Mouse (Mus musculus) forebrain, embryonic 14.5 days (tissue): ENCODE data around the gene Gm10382. TPM values are rescaled to one million over a fixed set of nuclear protein-coding genes. Genes with fewer than 3 reads are reported as not detected.

ENCODE experiments used
- ATAC-seq: fragments of 200-750 bp; cut with Nextera tagmentation; 2 replicates; pipeline ENCODE4 v1.8.0; 2017; ENCODE audit warnings: mild to moderate bottlenecking, moderate library complexity
- DNase-seq: peaks from one replicate; pipeline ENCODE4 v3.0.0-alpha.2; 2015; ENCODE audit warnings: low spot score
- H3K27ac ChIP-seq: fragments of 300-500 bp; sonication (generic); 2 replicates; pipeline ENCODE4 v1.5.1; 2014; ENCODE audit warnings: low read depth, mild to moderate bottlenecking, control low read depth, low read length, moderate library complexity
- H3K27me3 ChIP-seq: fragments of 300-500 bp; sonication (generic); replicated peaks from 2 replicates; pipeline ENCODE4 v1.6.1; 2014; ENCODE audit warnings: low read length, control low read depth, mixed read lengths; ENCODE audit not compliant: control insufficient read depth, insufficient read depth
- H3K36me3 ChIP-seq: fragments of 300-500 bp; sonication (generic); 2 replicates; pipeline ENCODE4 v1.6.1; 2014; ENCODE audit warnings: low read length, control low read depth; ENCODE audit not compliant: control insufficient read depth, insufficient read depth
- H3K4me1 ChIP-seq: fragments of 300-500 bp; sonication (generic); 2 replicates; pipeline ENCODE4 v1.6.1; 2014; ENCODE audit warnings: antibody characterized with exemption, low read length, control low read depth; ENCODE audit not compliant: control insufficient read depth, insufficient read depth
- H3K4me2 ChIP-seq: fragments of 300-500 bp; sonication (generic); 2 replicates; pipeline ENCODE4 v1.6.1; 2014; ENCODE audit warnings: mild to moderate bottlenecking, control low read depth, low read length
- H3K4me3 ChIP-seq: fragments of 300-500 bp; sonication (generic); 2 replicates; pipeline ENCODE4 v1.5.1; 2014; ENCODE audit warnings: low read depth, low read length, control low read depth
- H3K9ac ChIP-seq: fragments of 300-500 bp; sonication (generic); 2 replicates; pipeline ENCODE4 v1.6.1; 2014; ENCODE audit warnings: mild to moderate bottlenecking, low read length, control low read depth, moderate library complexity
- H3K9me3 ChIP-seq: fragments of 300-500 bp; sonication (generic); replicated peaks from 2 replicates; pipeline ENCODE4 v1.6.1; 2016; ENCODE audit warnings: low read length, control low read depth, mixed read lengths; ENCODE audit not compliant: control insufficient read depth
- WGBS: fragments of 180-500 bp; shearing (Covaris S2); extraction: QIAGEN DNeasy Blood & Tissue Kit; methylation state at CpG from one replicate; pipeline ENCODE4 v1.1.7; 2014; 5-methylcytosine and 5-hydroxymethylcytosine counted together
- polyA plus RNA-seq: library from polyadenylated mRNA; unstranded; fragments of >200 nt; fragmentation: Nextera tagmentation; extraction: Ambion mirVana; gene quantifications from 2 replicates; pipeline ENCODE4 v1.2.1, GENCODE M21; 2014

The Gm10382 gene
- polyA plus RNA-seq, 1 experiment from 2014 or later = 0.33 TPM

DNA sequence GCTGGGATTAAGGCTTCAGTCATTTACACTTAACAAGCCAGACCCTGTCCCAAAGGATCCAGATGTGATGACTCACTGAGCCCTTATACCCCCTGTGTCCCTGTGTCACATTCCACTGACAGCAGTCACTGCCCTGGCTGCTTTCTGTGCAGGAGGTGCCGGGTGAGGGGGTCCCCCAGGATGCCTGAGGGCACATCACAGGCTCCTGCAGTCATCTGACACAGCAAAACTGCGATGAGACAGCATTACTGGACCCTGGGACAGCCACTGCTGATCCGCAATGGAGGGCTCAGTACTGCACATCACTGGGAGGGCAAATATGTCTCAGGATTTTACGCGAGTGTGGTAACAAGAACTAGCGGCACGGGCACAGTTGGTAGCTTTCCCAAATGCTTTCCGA lies 38.1 kb upstream of the Gm10382 start:
- no peak for ATAC-seq
- no peak overlapping the region for H3K9ac ChIP-seq
- no peaks in the 10 kb centered on the region for H3K27me3 ChIP-seq
- no peaks in the 10 kb centered on the region for H3K9me3 ChIP-seq
- no peaks in the 10 kb centered on the region for H3K4me1 ChIP-seq
- no peak overlapping the region for H3K4me3 ChIP-seq
- no peak overlapping the region for H3K27ac ChIP-seq
- WGBS = 81% methylated on average over 8 of the region's 8 CpGs
- no peaks in the 10 kb centered on the region for H3K36me3 ChIP-seq
- no peak overlapping the region for H3K4me2 ChIP-seq
- DNase-seq = no peak

- Histone ChIP-seq H3K36me3 (no peaks in the 10 kb centered on the region), H3K4me3 (no peak overlapping the region), H3K4me2 (no peak overlapping the region), H3K4me1 (no peaks in the 10 kb centered on the region), H3K9ac (no peak overlapping the region), H3K9me3 (no peaks in the 10 kb centered on the region), H3K27me3 (no peaks in the 10 kb centered on the region), H3K27ac (no peak overlapping the region)
- no peak for ATAC-seq
- no peak for DNase-seq
- WGBS = 94% methylated on average over 5 of the region's 5 CpGs
These were observed 37.2 kb upstream of the Gm10382 start for GRCm38 (mm10) chr5:125351939-125352338.

DNA sequence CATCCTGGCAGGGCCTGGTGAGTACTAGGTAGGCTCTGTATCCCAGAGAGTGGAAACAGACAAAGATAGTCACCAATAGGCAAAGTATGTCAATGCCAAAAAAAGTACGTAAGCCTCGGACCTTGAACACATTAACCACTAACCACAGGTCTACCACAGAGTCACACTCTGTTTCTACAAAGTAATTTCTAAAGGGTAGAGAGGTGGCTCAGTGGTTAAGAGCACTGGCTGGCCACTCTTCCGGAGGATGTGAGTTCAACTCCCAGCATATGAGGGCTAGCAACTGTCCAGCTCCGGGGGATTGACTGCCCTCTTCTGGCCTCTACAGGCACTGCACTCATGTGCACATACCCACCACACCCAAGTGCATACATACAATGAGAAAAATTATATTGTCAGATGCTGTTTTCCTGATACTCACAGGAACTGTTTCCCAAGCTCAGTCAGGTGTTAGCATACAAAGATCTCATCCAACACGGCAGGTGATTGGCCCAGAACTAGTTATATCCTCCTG lies 36.3 kb upstream of the Gm10382 start:
- H3K9me3 ChIP-seq = no peaks in the 10 kb centered on the region
- no peak overlapping the region for H3K4me2 ChIP-seq
- ATAC-seq (no peak), DNase-seq (no peak)
- no peaks in the 10 kb centered on the region for H3K27me3 ChIP-seq
- no peaks in the 10 kb centered on the region for H3K4me1 ChIP-seq
- no peaks in the 10 kb centered on the region for H3K36me3 ChIP-seq
- no peak overlapping the region for H3K4me3 ChIP-seq
- no peak overlapping the region for H3K9ac ChIP-seq
- WGBS = 96% methylated on average over 5 of the region's 5 CpGs
- no peak overlapping the region for H3K27ac ChIP-seq

DNA sequence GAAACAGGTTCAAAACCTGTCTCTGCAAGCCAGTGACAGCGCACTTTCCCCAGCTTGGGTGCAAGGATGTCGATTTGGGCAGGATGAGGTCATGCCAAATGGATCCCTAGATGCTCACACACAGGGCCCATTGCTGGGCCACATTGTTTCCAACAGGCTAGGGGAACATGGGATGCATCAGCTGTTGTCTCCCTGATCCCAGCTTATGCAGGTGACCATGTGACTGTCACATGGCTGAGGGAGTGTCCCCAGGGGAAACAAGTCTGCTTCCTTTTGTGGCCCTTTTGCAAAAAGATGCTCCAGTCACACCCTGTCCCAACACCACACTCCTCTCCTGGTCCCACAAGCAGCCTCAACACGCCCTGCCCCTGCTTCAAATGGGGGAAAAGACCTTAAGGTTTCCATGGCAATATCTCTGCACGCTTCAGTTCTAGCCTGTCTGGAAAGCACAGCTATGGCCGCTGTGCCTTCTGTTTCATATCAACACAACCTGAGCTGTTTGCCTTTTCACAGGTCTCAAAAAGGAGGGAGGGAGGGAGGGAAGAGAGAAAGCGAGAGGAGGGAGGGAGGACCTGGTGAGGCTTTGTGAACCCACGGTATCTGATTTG lies 34.1 kb upstream of the Gm10382 start:
- 50% methylated on average over 7 of the region's 7 CpGs for WGBS
- no peak for DNase-seq
- no peak for ATAC-seq

DNA sequence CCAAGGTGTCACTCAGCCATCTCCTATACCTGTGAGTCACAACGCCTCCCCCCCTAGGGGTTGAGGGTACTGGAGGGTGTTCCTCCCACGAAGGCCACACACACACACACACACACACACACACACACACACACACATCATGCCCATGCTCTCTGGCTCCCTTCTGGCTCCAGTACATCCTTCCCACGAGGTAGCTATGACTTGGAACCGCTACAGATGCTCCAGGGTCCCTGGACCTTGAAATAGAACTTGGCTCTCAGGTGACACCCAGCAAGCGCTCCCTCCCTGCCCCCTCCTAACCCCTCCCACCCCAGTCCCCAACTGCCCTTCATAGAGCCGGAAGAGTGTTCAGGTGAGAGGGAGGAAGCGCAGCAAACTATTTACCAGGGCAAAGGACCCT lies 33.5 kb upstream of the Gm10382 start:
- 53% methylated on average over 7 of the region's 7 CpGs for WGBS
- Histone ChIP-seq H3K9me3 (no peaks in the 10 kb centered on the region), H3K27ac (no peak overlapping the region), H3K9ac (no peak overlapping the region), H3K27me3 (no peaks in the 10 kb centered on the region), H3K4me2 (no peak overlapping the region), H3K4me1 (no peaks in the 10 kb centered on the region), H3K4me3 (no peak overlapping the region), H3K36me3 (no peaks in the 10 kb centered on the region)
- ATAC-seq (no peak), DNase-seq (no peak)

More for the DNA sequence above, 34.1 kb upstream of the Gm10382 start:
- Histone ChIP-seq H3K27me3 (no peaks in the 10 kb centered on the region), H3K4me3 (no peak overlapping the region), H3K4me1 (no peaks in the 10 kb centered on the region), H3K9me3 (no peaks in the 10 kb centered on the region), H3K36me3 (no peaks in the 10 kb centered on the region), H3K9ac (no peak overlapping the region), H3K27ac (no peak overlapping the region), H3K4me2 (no peak overlapping the region)

- no peaks in the 10 kb centered on the region for H3K4me1 ChIP-seq
- no peaks in the 10 kb centered on the region for H3K27me3 ChIP-seq
- no peaks in the 10 kb centered on the region for H3K36me3 ChIP-seq
- no peak for ATAC-seq
- no peak for DNase-seq
- no peaks in the 10 kb centered on the region for H3K9me3 ChIP-seq
- H3K9ac ChIP-seq = no peak overlapping the region
- H3K4me2 ChIP-seq = no peak overlapping the region
- no peak overlapping the region for H3K27ac ChIP-seq
- no peak overlapping the region for H3K4me3 ChIP-seq
- 85% methylated on average over 12 of the region's 12 CpGs for WGBS
These were observed 31.4 kb upstream of the Gm10382 start for GRCm38 (mm10) chr5:125357543-125358269.

DNA sequence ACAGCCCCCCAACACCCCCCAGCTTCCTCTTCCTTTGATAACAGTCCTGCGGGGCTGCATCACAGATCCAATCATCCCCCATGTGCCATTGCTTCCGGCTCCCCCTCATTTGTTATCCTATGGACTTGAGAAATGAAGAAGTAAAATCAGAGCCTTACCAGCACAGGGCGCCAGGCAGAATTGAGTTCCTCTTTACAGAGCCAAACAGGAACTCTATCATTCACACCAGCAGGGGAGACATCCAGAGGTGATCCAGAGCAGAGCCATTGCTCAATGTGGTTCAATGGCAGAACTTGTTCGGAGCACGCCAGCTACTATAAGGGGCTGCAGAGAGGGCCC lies 30.9 kb upstream of the Gm10382 start:
- WGBS = 87% methylated on average over 5 of the region's 5 CpGs
- Histone ChIP-seq H3K4me1 (no peaks in the 10 kb centered on the region), H3K4me2 (no peak overlapping the region), H3K36me3 (no peaks in the 10 kb centered on the region), H3K27me3 (no peaks in the 10 kb centered on the region), H3K9me3 (no peaks in the 10 kb centered on the region), H3K9ac (no peak overlapping the region), H3K27ac (no peak overlapping the region), H3K4me3 (no peak overlapping the region)
- ATAC-seq = no peak
- DNase-seq = no peak

GRCm38 (mm10) chr5:125360566-125360965 lies 28.6 kb upstream of the Gm10382 start:
- H3K4me3 ChIP-seq = no peak overlapping the region
- no peaks in the 10 kb centered on the region for H3K9me3 ChIP-seq
- 0 out of 2 replicates have a peak overlapping the region, but pooled peaks have one; percentile 9 for H3K4me2 ChIP-seq
- no peaks in the 10 kb centered on the region for H3K36me3 ChIP-seq
- no peaks in the 10 kb centered on the region for H3K4me1 ChIP-seq
- H3K9ac ChIP-seq = no peak overlapping the region
- 50% methylated on average over 9 of the region's 9 CpGs for WGBS
- no peaks in the 10 kb centered on the region for H3K27me3 ChIP-seq
- no peak overlapping the region for H3K27ac ChIP-seq
- no peak for ATAC-seq
- peak; percentile 77 for DNase-seq

GRCm38 (mm10) chr5:125360981-125361510 lies 28.1 kb upstream of the Gm10382 start:
- H3K4me2 ChIP-seq = 0 out of 2 replicates have a peak overlapping the region, but pooled peaks have one; percentile 9
- no peaks in the 10 kb centered on the region for H3K4me1 ChIP-seq
- DNase-seq = no peak
- no peak for ATAC-seq
- H3K4me3 ChIP-seq = no peak overlapping the region
- H3K9me3 ChIP-seq = no peaks in the 10 kb centered on the region
- H3K27ac ChIP-seq = no peak overlapping the region
- H3K27me3 ChIP-seq = no peaks in the 10 kb centered on the region
- no peak overlapping the region for H3K9ac ChIP-seq
- no peaks in the 10 kb centered on the region for H3K36me3 ChIP-seq
- 74% methylated on average over 16 of the region's 16 CpGs for WGBS
